Comparison of ENCODE assay signal across 8 mouse cellular contexts in the genomic region with DNA sequence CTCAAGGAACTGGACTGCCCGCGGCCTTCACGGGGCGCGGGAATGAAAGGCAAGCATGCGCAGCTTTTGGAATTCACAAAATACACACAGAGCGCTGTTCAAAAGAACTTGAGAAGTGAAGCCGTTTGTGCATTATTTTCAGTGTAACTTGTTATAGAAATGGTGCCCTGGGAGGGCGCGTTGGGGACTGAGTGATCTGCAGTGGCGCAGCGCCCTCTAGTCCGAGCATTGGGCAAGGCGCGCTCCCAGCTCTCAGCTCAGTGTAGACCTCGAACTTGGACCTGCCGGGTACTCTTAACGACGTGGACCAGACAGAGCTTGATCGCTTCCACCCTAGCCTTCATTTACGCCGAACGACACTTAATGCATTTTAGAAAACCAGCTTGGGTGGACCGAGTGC. TPM values are rescaled to one million over a fixed set of nuclear protein-coding genes. Genes with fewer than 3 reads are reported as not detected.
DNase-seq lines count a peak whose midpoint lies in the region; ATAC-seq lines count a peak whose summit lies in the region.

No protein-coding gene starts in this region.

- H3K27ac ChIP-seq in hindbrain, embryonic 12.5 days, result peak overlapping the region; percentile 82
- H3K27ac ChIP-seq in lung, embryonic 15.5 days, result peak overlapping the region; percentile 98

- ATAC-seq in hindbrain, embryonic 12.5 days (ENCODE audit: low FRiP score), result peak; percentile 55
- peak; percentile 69 for ATAC-seq in lung, embryonic 15.5 days (ENCODE audit: borderline replicate concordance, extremely low read depth, low FRiP score, low TSS enrichment)
- ATAC-seq in erythroid progenitor cell, adult 5-6 weeks (replicated peaks; ENCODE audit: low FRiP score, poor library complexity, severe bottlenecking), result no peak

- peaks cover 7% of the 10 kb centered on the region for H3K4me1 ChIP-seq in hindbrain, embryonic 12.5 days
- H3K4me1 ChIP-seq in lung, embryonic 15.5 days, result peaks cover 6% of the 10 kb centered on the region; the same call in 1 of the 2 replicates

- H3K9me3 ChIP-seq in hindbrain, embryonic 12.5 days (replicated peaks), result no peaks in the 10 kb centered on the region
- H3K9me3 ChIP-seq in lung, embryonic 15.5 days, result no peaks in the 10 kb centered on the region

- peak overlapping the region; percentile 67 for H3K9ac ChIP-seq in hindbrain, embryonic 12.5 days
- peak overlapping the region; percentile 65 for H3K9ac ChIP-seq in lung, embryonic 15.5 days

- H3K4me2 ChIP-seq in hindbrain, embryonic 12.5 days (replicated peaks), result peak overlapping the region; percentile 84
- peak overlapping the region; percentile 82 for H3K4me2 ChIP-seq in lung, embryonic 15.5 days

- peak; percentile 87 for DNase-seq in adipocyte (ENCODE audit: low spot score)
- DNase-seq in cerebellum, postnatal 14 days, result peak; percentile 95
- DNase-seq in frontal cortex, postnatal 25 days (ENCODE audit: low spot score in 2 of 2), result peak; percentile 70 to 80
- DNase-seq in layer of hippocampus, postnatal 10 days (ENCODE audit: low spot score in 2 of 2), result peak; percentile 82 to 91
- peak; percentile 94 for DNase-seq in retina, postnatal 1 day

- no peaks in the 10 kb centered on the region for H3K27me3 ChIP-seq in hindbrain, embryonic 12.5 days
- no peaks in the 10 kb centered on the region for H3K27me3 ChIP-seq in lung, embryonic 15.5 days

- H3K4me3 ChIP-seq in hindbrain, embryonic 12.5 days, result peak overlapping the region; percentile 69
- peak overlapping the region; percentile 74 for H3K4me3 ChIP-seq in lung, embryonic 15.5 days

- no peaks in the 10 kb centered on the region for H3K36me3 ChIP-seq in hindbrain, embryonic 12.5 days
- H3K36me3 ChIP-seq in lung, embryonic 15.5 days, result no peaks in the 10 kb centered on the region

- under 1% methylated on average over 24 of the region's 24 CpGs for WGBS in hindbrain, embryonic 12.5 days
- WGBS in lung, embryonic 15.5 days, result under 1% methylated on average over 24 of the region's 24 CpGs

RNA-seq across cellular contexts. Expression of gene Fat1, which starts 0.5 kb away (rescaled TPM):
- polyA plus RNA-seq in hindbrain, embryonic 12.5 days (2016; fragmentation: Nextera tagmentation; extraction: Ambion mirVana), result 19.6 and 24.3 TPM in 2 replicates
- 10 to 100 TPM; 43.1 to 43.4 TPM for total RNA-seq in layer of hippocampus, postnatal 10 days (2021)
- 16.2 and 19.1 TPM in 2 replicates for polyA plus RNA-seq in lung, embryonic 15.5 days (2015; fragmentation: Nextera tagmentation; extraction: Ambion mirVana)
- total RNA-seq in erythroid progenitor cell, adult 5-6 weeks (2015; ENCODE audit: low replicate concordance), result 0.36 TPM in 1 of 2 replicates, not detected in the other
- 0.13 TPM in 1 of 2 replicates, not detected in the other for total RNA-seq in erythroid progenitor cell, adult 5-6 weeks (2017; ENCODE audit: low replicate concordance)

Comparison
In these comparisons a context has a peak if more than half of its experiments do, and no peak if none do; other contexts are left out.
1. RNA of gene Fat1, which starts 0.5 kb away (total RNA-seq): 43.1 to 43.4 TPM in layer of hippocampus, postnatal 10 days; 0.13 to 0.36 TPM in erythroid progenitor cell, adult 5-6 weeks; every median in the first group is over 10 times any median in the second.
2. Peak in every context shown above with its lines, with median percentiles within 50 percentile points of each other: DNase-seq.